Mouse (Mus musculus): ENCODE results near the gene Vmn2r87. TPM values are rescaled to one million over a fixed set of nuclear protein-coding genes. Genes with fewer than 3 reads are reported as not detected.
"Not testable (repeated sequence)": the region's sequence is repeated elsewhere in the genome, so short reads cannot be mapped to it uniquely, and the experiment has no call there.

The Vmn2r87 gene
- polyA plus RNA-seq (2016; fragmentation: Nextera tagmentation; extraction: Ambion mirVana): 0.06 and 0.07 TPM in 2 replicates

- Histone ChIP-seq H3K4me3 (no peak within 1 kb of the TSS), H3K9me3 (no peaks in the 10 kb centered on the region), H3K36me3 (replicated peaks) (no peaks in the 10 kb centered on the region), H3K27me3 (ENCODE audit: poor library complexity, severe bottlenecking) (no peaks in the 10 kb centered on the region), H3K27ac (no peak within 1 kb of the TSS), H3K4me1 (no peaks in the 10 kb centered on the region)
- DNase-seq (ENCODE audit: extremely low spot score, low spot score): no peak
Observed at GRCm38 (mm10) chr10:130497296-130497695, at the start of gene Vmn2r87. Vmn2r87 (minus strand) TSS chr10:130497396.

GRCm38 (mm10) chr10:130544331-130544730, 47.1 kb upstream of the Vmn2r87 start:
- not testable (repeated sequence) for H3K4me3 ChIP-seq; H3K36me3 ChIP-seq (replicated peaks); H3K9me3 ChIP-seq; H3K27me3 ChIP-seq (ENCODE audit: poor library complexity, severe bottlenecking); H3K27ac ChIP-seq; DNase-seq (ENCODE audit: extremely low spot score, low spot score)
- peaks cover 15% of the 10 kb centered on the region for H3K4me1 ChIP-seq
- WGBS: 93% methylated on average over 1 of the region's 1 CpGs

DNA sequence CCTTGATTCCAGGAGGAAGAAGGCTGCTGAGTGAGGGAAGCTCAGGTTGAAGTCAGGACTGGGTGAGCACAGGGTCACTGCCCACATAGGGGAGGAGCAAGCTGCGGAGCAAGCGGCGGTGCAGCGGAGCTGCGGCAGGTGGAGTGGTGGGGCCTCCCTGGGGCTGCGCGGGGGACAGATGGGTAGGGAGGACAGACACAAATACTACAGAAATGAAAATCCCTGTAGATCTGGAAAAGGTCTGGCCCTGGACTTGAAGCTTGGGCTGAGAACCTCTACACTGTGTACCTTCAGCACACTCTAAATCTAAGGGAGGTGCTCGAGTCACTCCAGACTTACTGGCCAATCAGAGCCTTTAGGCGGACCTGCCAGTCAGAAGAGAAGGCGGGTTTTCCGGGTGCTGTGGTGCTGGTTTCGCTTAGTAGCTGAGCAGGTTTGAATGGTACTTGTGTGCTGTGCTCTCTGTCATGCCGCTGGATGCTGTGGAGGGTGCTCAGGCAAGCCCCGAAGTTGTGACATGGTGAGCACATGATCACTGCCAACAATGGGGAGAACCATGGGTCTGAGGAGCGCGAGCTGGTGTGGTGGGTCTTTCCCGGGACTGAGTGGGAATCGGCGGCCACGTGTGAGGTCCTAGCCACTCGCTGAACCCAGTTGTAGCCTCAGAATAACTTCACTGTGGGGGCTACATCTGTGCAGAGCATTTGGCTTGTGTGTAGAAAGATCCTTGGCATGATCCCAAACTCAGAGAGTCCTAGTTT, 44.9 kb upstream of the Vmn2r87 start:
- peak overlapping the region; percentile 89 for H3K27ac ChIP-seq
- 2% methylated on average over 21 of the region's 21 CpGs for WGBS
- H3K27me3 ChIP-seq (ENCODE audit: poor library complexity, severe bottlenecking); H3K9me3 ChIP-seq; H3K36me3 ChIP-seq (replicated peaks): not testable (repeated sequence)
- H3K4me3 ChIP-seq: peak overlapping the region; percentile 66
- peaks cover 15% of the 10 kb centered on the region for H3K4me1 ChIP-seq
- DNase-seq (ENCODE audit: extremely low spot score, low spot score): peak; percentile 73

GRCm38 (mm10) chr10:130536101-130536500, 38.9 kb upstream of the Vmn2r87 start:
- Histone ChIP-seq H3K27ac (no peak overlapping the region), H3K36me3 (replicated peaks) (no peaks in the 10 kb centered on the region), H3K4me1 (no peaks in the 10 kb centered on the region), H3K27me3 (ENCODE audit: poor library complexity, severe bottlenecking) (no peaks in the 10 kb centered on the region), H3K9me3 (no peaks in the 10 kb centered on the region), H3K4me3 (no peak overlapping the region)
- 77% methylated on average over 3 of the region's 3 CpGs for WGBS
- DNase-seq (ENCODE audit: extremely low spot score, low spot score): no peak

GRCm38 (mm10) chr10:130527926-130528325, 30.7 kb upstream of the Vmn2r87 start:
- Histone ChIP-seq H3K4me1 (no peaks in the 10 kb centered on the region), H3K27ac (no peak overlapping the region), H3K9me3 (peaks cover 5% of the 10 kb centered on the region; the same call in 1 of the 2 replicates), H3K4me3 (no peak overlapping the region), H3K36me3 (replicated peaks) (no peaks in the 10 kb centered on the region), H3K27me3 (ENCODE audit: poor library complexity, severe bottlenecking) (no peaks in the 10 kb centered on the region)
- 59% methylated on average over 10 of the region's 10 CpGs for WGBS
- no peak for DNase-seq (ENCODE audit: extremely low spot score, low spot score)

DNA sequence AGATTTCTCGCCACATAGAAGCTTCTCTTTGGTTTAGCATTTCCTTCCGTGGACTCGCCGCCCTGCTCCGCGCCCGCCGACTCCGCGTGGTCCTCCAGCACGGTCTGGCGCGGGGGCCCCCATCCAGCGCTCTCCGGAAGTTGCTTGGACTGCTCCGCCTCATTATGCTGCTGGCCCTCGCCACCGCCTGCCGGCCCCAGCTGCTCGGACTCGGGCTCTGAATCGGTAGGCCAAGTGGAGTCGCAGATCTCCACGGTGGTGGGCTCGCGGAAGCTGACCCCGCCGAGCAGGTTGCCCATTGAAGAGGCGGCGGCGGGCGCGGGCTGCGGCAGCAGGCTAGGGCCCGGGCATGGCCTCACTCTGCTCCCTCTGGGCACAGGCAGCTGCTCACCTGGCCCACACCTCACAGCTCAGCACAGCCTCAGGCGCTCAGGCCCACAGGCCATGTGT, 26.9 kb downstream of the Vmn2r87 start:
- 6% methylated on average over 36 of the region's 36 CpGs for WGBS
- Histone ChIP-seq H3K27me3 (ENCODE audit: poor library complexity, severe bottlenecking) (no peaks in the 10 kb centered on the region), H3K4me3 (peak overlapping the region; percentile 56), H3K9me3 (no peaks in the 10 kb centered on the region), H3K36me3 (replicated peaks) (no peaks in the 10 kb centered on the region), H3K4me1 (peaks cover 5% of the 10 kb centered on the region), H3K27ac (peak overlapping the region; percentile 84)
- peak; percentile 72 for DNase-seq (ENCODE audit: extremely low spot score, low spot score)

- H3K36me3 ChIP-seq (replicated peaks); H3K27ac ChIP-seq; H3K4me1 ChIP-seq; H3K4me3 ChIP-seq; DNase-seq (ENCODE audit: extremely low spot score, low spot score); H3K27me3 ChIP-seq (ENCODE audit: poor library complexity, severe bottlenecking); H3K9me3 ChIP-seq: not testable (repeated sequence)
- 88% methylated on average over 1 of the region's 1 CpGs for WGBS
Observed at GRCm38 (mm10) chr10:130455950-130456349, 41.2 kb downstream of the Vmn2r87 start, which contains the start of gene Vmn2r86. Vmn2r86 (minus strand) TSS chr10:130456050.

GRCm38 (mm10) chr10:130444776-130445175, 52.4 kb downstream of the Vmn2r87 start:
- Histone ChIP-seq H3K4me1 (no peaks in the 10 kb centered on the region), H3K9me3 (no peaks in the 10 kb centered on the region), H3K4me3 (no peak overlapping the region), H3K27me3 (ENCODE audit: poor library complexity, severe bottlenecking) (no peaks in the 10 kb centered on the region), H3K27ac (no peak overlapping the region), H3K36me3 (replicated peaks) (no peaks in the 10 kb centered on the region)
- DNase-seq (ENCODE audit: extremely low spot score, low spot score): no peak
- WGBS: 89% methylated on average over 21 of the region's 21 CpGs

GRCm38 (mm10) chr10:130434185-130434898, 62.9 kb downstream of the Vmn2r87 start:
- H3K27ac ChIP-seq; H3K36me3 ChIP-seq (replicated peaks); DNase-seq (ENCODE audit: extremely low spot score, low spot score); H3K4me3 ChIP-seq; H3K27me3 ChIP-seq (ENCODE audit: poor library complexity, severe bottlenecking); H3K9me3 ChIP-seq; H3K4me1 ChIP-seq: not testable (repeated sequence)
- WGBS: 89% methylated on average over 11 of the region's 11 CpGs

DNA sequence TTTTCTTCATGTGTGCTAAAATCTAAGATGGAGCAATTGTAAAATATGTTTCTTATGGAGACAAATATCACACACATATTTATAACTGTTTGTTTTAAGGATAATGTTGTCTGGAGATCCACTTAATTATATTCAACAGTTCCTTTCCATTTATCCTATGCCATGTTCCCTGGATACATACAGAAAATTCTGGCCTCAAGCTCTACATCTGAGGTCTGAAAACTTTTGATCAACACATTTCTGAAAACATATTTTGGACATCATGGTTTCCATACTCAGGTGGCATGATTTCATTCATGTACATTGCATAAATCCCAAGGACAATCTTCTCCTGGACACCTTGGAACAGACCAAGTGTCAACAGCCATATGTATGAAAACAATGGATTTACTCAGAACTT, 67.6 kb downstream of the Vmn2r87 start, which contains the start of gene Vmn2r85:
Gene Vmn2r85 (minus strand): TSS at position 101 of the 400 bp plus-strand sequence.
- not testable (repeated sequence) for H3K4me1 ChIP-seq; H3K27me3 ChIP-seq (ENCODE audit: poor library complexity, severe bottlenecking)

GRCm38 (mm10) chr10:130422368-130422767, 74.8 kb downstream of the Vmn2r87 start:
- WGBS: 85% methylated on average over 2 of the region's 2 CpGs
- not testable (repeated sequence) for H3K4me3 ChIP-seq; H3K36me3 ChIP-seq (replicated peaks); DNase-seq (ENCODE audit: extremely low spot score, low spot score); H3K4me1 ChIP-seq; H3K27ac ChIP-seq; H3K27me3 ChIP-seq (ENCODE audit: poor library complexity, severe bottlenecking); H3K9me3 ChIP-seq

More for the DNA sequence above, 67.6 kb downstream of the Vmn2r87 start, which contains the start of gene Vmn2r85:
- H3K4me3 ChIP-seq; DNase-seq (ENCODE audit: extremely low spot score, low spot score); H3K36me3 ChIP-seq (replicated peaks); H3K27ac ChIP-seq; H3K9me3 ChIP-seq: not testable (repeated sequence)

All from forebrain, embryonic 10.5 days (tissue).